Mouse (Mus musculus): ENCODE data around the gene Nupr1. TPM values are rescaled to one million over a fixed set of nuclear protein-coding genes. Genes with fewer than 3 reads are reported as not detected.

The Nupr1 gene
- total and polyA plus RNA-seq, 2 experiments: 1.2 to 3.0 TPM

GRCm38 (mm10) chr7:126619559-126620275 is 10.9 kb downstream of the Nupr1 start:
- no peak for DNase-seq (ENCODE audit: extremely low read depth, low read depth, low spot score)
- Histone ChIP-seq H3K27me3 (ENCODE audit: control insufficient read depth, insufficient read depth, low read length) (no peaks in the 10 kb centered on the region), H3K36me3 (ENCODE audit: control insufficient read depth, insufficient read depth, low read length) (no peaks in the 10 kb centered on the region), H3K79me2 (ENCODE audit: control insufficient read depth, insufficient read depth, low read length) (no peaks in the 10 kb centered on the region), H3K4me1 (ENCODE audit: control insufficient read depth, insufficient read depth, low read length) (no peaks in the 10 kb centered on the region), H3K27ac (replicated peaks; ENCODE audit: insufficient read depth, low read depth, low read length) (no peak overlapping the region), H3K4me3 (ENCODE audit: insufficient read depth, low read depth, low read length) (no peak overlapping the region), H3K9ac (ENCODE audit: low read depth, low read length) (no peak overlapping the region)
- WGBS: 89% methylated on average over 10 of the region's 10 CpGs
- TF ChIP-seq CTCF (IDR thresholded peaks at IDR 0.05; ENCODE audit: low read depth, low read length): no peak
- TF ChIP-seq POLR2A (IDR thresholded peaks at IDR 0.05; ENCODE audit: extremely low read depth, insufficient read depth, low read length): no peak

GRCm38 (mm10) chr7:126616707-126617106 is 14.0 kb downstream of the Nupr1 start:
- H3K9ac ChIP-seq (ENCODE audit: low read depth, low read length): no peak overlapping the region
- no peak overlapping the region for H3K27ac ChIP-seq (replicated peaks; ENCODE audit: insufficient read depth, low read depth, low read length)
- H3K79me2 ChIP-seq (ENCODE audit: control insufficient read depth, insufficient read depth, low read length): no peaks in the 10 kb centered on the region
- DNase-seq (ENCODE audit: extremely low read depth, low read depth, low spot score): no peak
- no peaks in the 10 kb centered on the region for H3K4me1 ChIP-seq (ENCODE audit: control insufficient read depth, insufficient read depth, low read length)
- no peaks in the 10 kb centered on the region for H3K36me3 ChIP-seq (ENCODE audit: control insufficient read depth, insufficient read depth, low read length)
- 70% methylated on average over 3 of the region's 3 CpGs for WGBS
- no peaks in the 10 kb centered on the region for H3K27me3 ChIP-seq (ENCODE audit: control insufficient read depth, insufficient read depth, low read length)
- TF ChIP-seq CTCF (IDR thresholded peaks at IDR 0.05; ENCODE audit: low read depth, low read length) (no peak), POLR2A (IDR thresholded peaks at IDR 0.05; ENCODE audit: extremely low read depth, insufficient read depth, low read length) (no peak)
- no peak overlapping the region for H3K4me3 ChIP-seq (ENCODE audit: insufficient read depth, low read depth, low read length)

- TF ChIP-seq POLR2A (IDR thresholded peaks at IDR 0.05; ENCODE audit: extremely low read depth, insufficient read depth, low read length) (no peak), CTCF (IDR thresholded peaks at IDR 0.05; ENCODE audit: low read depth, low read length) (no peak)
- no peaks in the 10 kb centered on the region for H3K27me3 ChIP-seq (ENCODE audit: control insufficient read depth, insufficient read depth, low read length)
- H3K4me3 ChIP-seq (ENCODE audit: insufficient read depth, low read depth, low read length): no peak overlapping the region
- H3K27ac ChIP-seq (replicated peaks; ENCODE audit: insufficient read depth, low read depth, low read length): no peak overlapping the region
- H3K4me1 ChIP-seq (ENCODE audit: control insufficient read depth, insufficient read depth, low read length): no peaks in the 10 kb centered on the region
- H3K9ac ChIP-seq (ENCODE audit: low read depth, low read length): no peak overlapping the region
- 93% methylated on average over 3 of the region's 3 CpGs for WGBS
- no peak for DNase-seq (ENCODE audit: extremely low read depth, low read depth, low spot score)
- no peaks in the 10 kb centered on the region for H3K79me2 ChIP-seq (ENCODE audit: control insufficient read depth, insufficient read depth, low read length)
- H3K36me3 ChIP-seq (ENCODE audit: control insufficient read depth, insufficient read depth, low read length): no peaks in the 10 kb centered on the region
Measured at GRCm38 (mm10) chr7:126612736-126613135, 17.9 kb downstream of the Nupr1 start.

- WGBS: 79% methylated on average over 5 of the region's 5 CpGs
- Histone ChIP-seq H3K27ac (replicated peaks; ENCODE audit: insufficient read depth, low read depth, low read length) (no peak overlapping the region), H3K9ac (ENCODE audit: low read depth, low read length) (no peak overlapping the region), H3K4me1 (ENCODE audit: control insufficient read depth, insufficient read depth, low read length) (no peaks in the 10 kb centered on the region), H3K36me3 (ENCODE audit: control insufficient read depth, insufficient read depth, low read length) (no peaks in the 10 kb centered on the region), H3K79me2 (ENCODE audit: control insufficient read depth, insufficient read depth, low read length) (no peaks in the 10 kb centered on the region), H3K4me3 (ENCODE audit: insufficient read depth, low read depth, low read length) (no peak overlapping the region), H3K27me3 (ENCODE audit: control insufficient read depth, insufficient read depth, low read length) (no peaks in the 10 kb centered on the region)
- no peak for DNase-seq (ENCODE audit: extremely low read depth, low read depth, low spot score)
- TF ChIP-seq CTCF (IDR thresholded peaks at IDR 0.05; ENCODE audit: low read depth, low read length) (no peak), POLR2A (IDR thresholded peaks at IDR 0.05; ENCODE audit: extremely low read depth, insufficient read depth, low read length) (no peak)
Measured at GRCm38 (mm10) chr7:126607796-126608195, 22.9 kb downstream of the Nupr1 start.

GRCm38 (mm10) chr7:126607064-126607463 is 23.6 kb downstream of the Nupr1 start:
- Histone ChIP-seq H3K27me3 (ENCODE audit: control insufficient read depth, insufficient read depth, low read length) (no peaks in the 10 kb centered on the region), H3K36me3 (ENCODE audit: control insufficient read depth, insufficient read depth, low read length) (no peaks in the 10 kb centered on the region), H3K79me2 (ENCODE audit: control insufficient read depth, insufficient read depth, low read length) (no peaks in the 10 kb centered on the region), H3K27ac (replicated peaks; ENCODE audit: insufficient read depth, low read depth, low read length) (no peak overlapping the region; the same call in 1 of the 2 replicates), H3K9ac (ENCODE audit: low read depth, low read length) (no peak overlapping the region), H3K4me1 (ENCODE audit: control insufficient read depth, insufficient read depth, low read length) (no peaks in the 10 kb centered on the region), H3K4me3 (ENCODE audit: insufficient read depth, low read depth, low read length) (no peak overlapping the region)
- TF ChIP-seq POLR2A (IDR thresholded peaks at IDR 0.05; ENCODE audit: extremely low read depth, insufficient read depth, low read length) (no peak), CTCF (IDR thresholded peaks at IDR 0.05; ENCODE audit: low read depth, low read length) (no peak)
- peak; percentile 68 for DNase-seq (ENCODE audit: extremely low read depth, low read depth, low spot score)
- WGBS: 36% methylated on average over 3 of the region's 3 CpGs

GRCm38 (mm10) chr7:126606611-126607010 is 24.1 kb downstream of the Nupr1 start:
- no peaks in the 10 kb centered on the region for H3K4me1 ChIP-seq (ENCODE audit: control insufficient read depth, insufficient read depth, low read length)
- no peak for DNase-seq (ENCODE audit: extremely low read depth, low read depth, low spot score)
- no peaks in the 10 kb centered on the region for H3K27me3 ChIP-seq (ENCODE audit: control insufficient read depth, insufficient read depth, low read length)
- H3K36me3 ChIP-seq (ENCODE audit: control insufficient read depth, insufficient read depth, low read length): no peaks in the 10 kb centered on the region
- no peak for TF ChIP-seq CTCF (IDR thresholded peaks at IDR 0.05; ENCODE audit: low read depth, low read length)
- TF ChIP-seq POLR2A (IDR thresholded peaks at IDR 0.05; ENCODE audit: extremely low read depth, insufficient read depth, low read length): no peak
- no peak overlapping the region for H3K9ac ChIP-seq (ENCODE audit: low read depth, low read length)
- no peak overlapping the region for H3K27ac ChIP-seq (replicated peaks; ENCODE audit: insufficient read depth, low read depth, low read length)
- no peaks in the 10 kb centered on the region for H3K79me2 ChIP-seq (ENCODE audit: control insufficient read depth, insufficient read depth, low read length)
- H3K4me3 ChIP-seq (ENCODE audit: insufficient read depth, low read depth, low read length): no peak overlapping the region
- WGBS: 86% methylated on average over 5 of the region's 5 CpGs

All from liver, adult 2 months (tissue).